Mouse (Mus musculus): Measurements from ENCODE around the gene Aste1. TPM values are rescaled to one million over a fixed set of nuclear protein-coding genes. Genes with fewer than 3 reads are reported as not detected.

Gene Aste1
- total RNA-seq, 2 experiments from 2014 or later = 10.4 to 13.2 TPM

Other genes starting within 250 kb of the Aste1 start
- gene Nek11, start 132 bp downstream of the Aste1 start, total RNA-seq (2021) = 1 to 10 TPM; 1.0 to 1.6 TPM
- 100 to 1,000 TPM; 230 to 260 TPM for gene Atp2c1, start 131.9 kb downstream of the Aste1 start, total RNA-seq (2021)
- 10 to 100 TPM; 38.9 to 41.3 TPM for gene Pik3r4, start 247.6 kb downstream of the Aste1 start, total RNA-seq (2021)